Mouse (Mus musculus): Measurements from ENCODE around the gene Thra. TPM values are rescaled to one million over a fixed set of nuclear protein-coding genes. Genes with fewer than 3 reads are reported as not detected.

Thra gene
- polyA plus RNA-seq, 1 experiment from 2014 or later, result 175 TPM

DNA sequence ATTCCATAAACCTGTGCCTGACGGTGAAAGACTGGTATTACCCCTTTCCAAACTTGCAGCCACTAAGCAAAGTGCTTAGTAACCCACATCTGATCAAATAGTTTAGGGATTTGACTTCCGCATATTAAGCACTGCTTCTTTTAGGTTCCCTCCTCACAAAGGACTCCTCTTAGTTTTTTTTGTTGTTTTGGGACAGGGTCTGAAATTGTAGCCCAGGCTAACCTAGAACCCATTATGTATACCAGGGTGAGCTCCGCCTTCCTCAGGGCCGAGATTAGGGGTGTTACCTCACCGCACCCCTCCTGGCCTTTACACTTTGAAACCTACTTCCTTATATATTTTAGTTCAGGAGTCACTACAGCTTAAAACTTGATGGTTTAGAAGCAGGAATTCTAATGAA, 49.4 kb downstream of the Thra start:
- H3K4me3 ChIP-seq (replicated peaks; ENCODE audit: low read depth, low read length), result peak overlapping the region; percentile 36; the same call in 1 of the 2 replicates
- DNase-seq (no peak), ATAC-seq (ENCODE audit: low FRiP score, low TSS enrichment) (no peak)
- no peaks in the 10 kb centered on the region for H3K9me3 ChIP-seq (ENCODE audit: control insufficient read depth, low read length)
- 34% methylated on average over 5 of the region's 5 CpGs for WGBS
- no peak overlapping the region for H3K27ac ChIP-seq (replicated peaks; ENCODE audit: low read depth, low read length)
- H3K4me1 ChIP-seq (ENCODE audit: control insufficient read depth, insufficient read depth, low read length), result peaks cover 35% of the 10 kb centered on the region
- no peaks in the 10 kb centered on the region for H3K36me3 ChIP-seq (ENCODE audit: control insufficient read depth, insufficient read depth, low read length)
- H3K4me2 ChIP-seq (ENCODE audit: low read length), result peak overlapping the region; percentile 83
- H3K27me3 ChIP-seq (ENCODE audit: control insufficient read depth, insufficient read depth, low read length), result no peaks in the 10 kb centered on the region
- peak overlapping the region; percentile 48; the same call in 1 of the 2 replicates for H3K9ac ChIP-seq (replicated peaks; ENCODE audit: low read length)

DNA sequence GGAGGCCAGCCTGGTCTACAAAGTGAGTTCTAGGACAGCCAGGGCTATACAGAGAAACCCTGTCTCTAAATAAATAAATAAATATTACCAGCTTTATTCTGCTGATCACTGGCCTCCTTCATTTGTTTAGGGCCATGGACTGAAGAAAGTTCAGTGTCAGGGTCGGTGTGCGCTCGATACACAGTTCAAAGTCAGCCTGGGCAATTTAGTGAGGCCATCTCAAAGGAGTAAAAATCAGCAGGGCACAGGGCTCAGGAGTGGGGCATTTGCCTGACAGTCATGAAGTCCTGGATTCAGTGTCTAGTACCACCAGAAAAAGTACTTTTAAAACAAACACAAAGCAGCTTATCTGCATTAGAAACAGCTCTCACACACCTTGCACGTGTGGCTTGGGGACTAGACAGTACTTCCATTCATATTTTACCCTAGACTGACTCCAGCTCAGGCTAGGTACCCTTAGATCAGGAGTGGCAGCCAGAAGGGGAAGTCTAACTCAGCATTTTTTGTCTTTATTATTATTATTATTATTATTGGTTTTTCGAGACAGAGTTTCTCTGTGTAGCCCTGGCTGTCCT, 50.3 kb downstream of the Thra start:
- H3K27ac ChIP-seq (replicated peaks; ENCODE audit: low read depth, low read length), result no peak overlapping the region

DNA sequence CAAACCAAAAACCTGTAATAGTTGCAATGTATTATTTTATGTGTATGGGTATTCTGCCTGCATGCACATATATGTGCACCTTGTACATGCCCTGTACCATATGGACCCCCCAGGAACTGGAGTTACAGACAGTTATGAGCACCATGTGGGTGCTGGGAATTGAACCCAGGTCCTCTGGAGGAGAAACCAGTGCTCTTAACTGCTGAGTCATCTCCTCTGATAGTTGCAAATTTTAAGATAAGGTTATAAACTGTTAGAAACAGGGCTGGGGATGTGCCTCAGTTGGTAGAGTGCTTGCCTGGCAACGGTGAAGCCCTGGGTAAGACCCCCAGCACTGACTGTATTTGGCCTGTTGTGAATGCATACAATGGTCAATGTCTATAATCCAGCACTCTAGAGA, 51.0 kb downstream of the Thra start:
- ATAC-seq (ENCODE audit: low FRiP score, low TSS enrichment) (no peak), DNase-seq (no peak)
- Histone ChIP-seq H3K9me3 (ENCODE audit: control insufficient read depth, low read length) (no peaks in the 10 kb centered on the region), H3K4me3 (replicated peaks; ENCODE audit: low read depth, low read length) (no peak overlapping the region), H3K27me3 (ENCODE audit: control insufficient read depth, insufficient read depth, low read length) (no peaks in the 10 kb centered on the region), H3K4me1 (ENCODE audit: control insufficient read depth, insufficient read depth, low read length) (peaks cover 24% of the 10 kb centered on the region), H3K4me2 (ENCODE audit: low read length) (no peak overlapping the region), H3K9ac (replicated peaks; ENCODE audit: low read length) (no peak overlapping the region), H3K27ac (replicated peaks; ENCODE audit: low read depth, low read length) (no peak overlapping the region), H3K36me3 (ENCODE audit: control insufficient read depth, insufficient read depth, low read length) (no peaks in the 10 kb centered on the region)
- WGBS, result 72% methylated on average over 1 of the region's 1 CpGs

More for the DNA sequence above, 50.3 kb downstream of the Thra start:
- DNase-seq (no peak), ATAC-seq (ENCODE audit: low FRiP score, low TSS enrichment) (no peak)
- peaks cover 31% of the 10 kb centered on the region for H3K4me1 ChIP-seq (ENCODE audit: control insufficient read depth, insufficient read depth, low read length)
- H3K4me3 ChIP-seq (replicated peaks; ENCODE audit: low read depth, low read length), result no peak overlapping the region
- H3K4me2 ChIP-seq (ENCODE audit: low read length), result no peak overlapping the region
- no peak overlapping the region for H3K9ac ChIP-seq (replicated peaks; ENCODE audit: low read length)
- H3K27me3 ChIP-seq (ENCODE audit: control insufficient read depth, insufficient read depth, low read length), result no peaks in the 10 kb centered on the region
- WGBS, result 86% methylated on average over 5 of the region's 5 CpGs
- no peaks in the 10 kb centered on the region for H3K36me3 ChIP-seq (ENCODE audit: control insufficient read depth, insufficient read depth, low read length)
- no peaks in the 10 kb centered on the region for H3K9me3 ChIP-seq (ENCODE audit: control insufficient read depth, low read length)

- Histone ChIP-seq H3K4me3 (replicated peaks; ENCODE audit: low read depth, low read length) (no peak overlapping the region), H3K36me3 (ENCODE audit: control insufficient read depth, insufficient read depth, low read length) (no peaks in the 10 kb centered on the region), H3K4me1 (ENCODE audit: control insufficient read depth, insufficient read depth, low read length) (peaks cover 17% of the 10 kb centered on the region), H3K4me2 (ENCODE audit: low read length) (no peak overlapping the region), H3K9ac (replicated peaks; ENCODE audit: low read length) (no peak overlapping the region; the same call in 1 of the 2 replicates), H3K27me3 (ENCODE audit: control insufficient read depth, insufficient read depth, low read length) (no peaks in the 10 kb centered on the region), H3K27ac (replicated peaks; ENCODE audit: low read depth, low read length) (no peak overlapping the region), H3K9me3 (ENCODE audit: control insufficient read depth, low read length) (no peaks in the 10 kb centered on the region)
- 6% methylated on average over 4 of the region's 4 CpGs for WGBS
- ATAC-seq (ENCODE audit: low FRiP score, low TSS enrichment) (no peak), DNase-seq (no peak)
These were observed 51.6 kb downstream of the Thra start for GRCm38 (mm10) chr11:98792081-98792480.

GRCm38 (mm10) chr11:98794469-98795014, 54.1 kb downstream of the Thra start:
- Histone ChIP-seq H3K4me2 (ENCODE audit: low read length) (peak overlapping the region; percentile 95), H3K27me3 (ENCODE audit: control insufficient read depth, insufficient read depth, low read length) (no peaks in the 10 kb centered on the region), H3K4me1 (ENCODE audit: control insufficient read depth, insufficient read depth, low read length) (peaks cover 30% of the 10 kb centered on the region), H3K4me3 (replicated peaks; ENCODE audit: low read depth, low read length) (peak overlapping the region; percentile 100), H3K9ac (replicated peaks; ENCODE audit: low read length) (peak overlapping the region; percentile 99), H3K27ac (replicated peaks; ENCODE audit: low read depth, low read length) (peak overlapping the region; percentile 98), H3K36me3 (ENCODE audit: control insufficient read depth, insufficient read depth, low read length) (peaks cover 11% of the 10 kb centered on the region), H3K9me3 (ENCODE audit: control insufficient read depth, low read length) (no peaks in the 10 kb centered on the region)
- under 1% methylated on average over 30 of the region's 30 CpGs for WGBS
- peak; percentile 78 for DNase-seq
- peak; percentile 62 for ATAC-seq (ENCODE audit: low FRiP score, low TSS enrichment)

DNA sequence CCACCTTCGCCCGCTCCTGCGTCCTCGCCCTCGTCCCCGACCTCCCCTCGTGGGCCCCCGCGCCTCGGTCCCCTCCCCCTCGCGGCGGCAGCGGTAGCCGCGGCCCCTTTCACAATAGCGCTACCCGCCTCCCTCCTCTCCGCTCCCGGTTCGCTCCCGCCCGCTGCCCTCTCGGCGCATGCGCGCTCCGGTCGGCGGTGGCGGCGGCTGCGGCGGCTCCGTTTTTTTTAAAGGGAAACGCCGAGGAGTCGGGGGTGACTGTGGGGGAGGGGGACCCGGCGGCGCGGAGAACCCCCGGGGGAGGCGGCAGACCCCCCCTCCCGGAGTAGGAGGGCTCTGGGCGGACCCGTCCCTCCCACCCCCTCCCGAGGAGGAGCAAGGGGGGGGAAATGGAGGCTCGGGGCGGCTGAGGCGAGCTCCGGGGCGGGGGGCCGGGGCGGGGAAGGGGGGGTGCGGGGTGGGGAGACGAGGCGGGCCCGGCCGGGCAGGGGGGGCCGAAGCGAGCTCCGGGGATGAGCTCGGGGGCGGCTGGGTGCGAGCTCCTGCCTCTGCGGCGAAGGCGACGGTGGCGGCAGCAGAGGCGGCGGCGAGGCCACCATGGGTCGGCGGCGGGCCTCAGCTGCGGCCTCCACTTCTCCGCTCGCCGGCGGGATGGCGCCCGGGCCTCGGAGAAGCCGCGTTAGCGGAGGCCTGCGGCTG, 54.7 kb downstream of the Thra start, which contains the start of gene Msl1:
Msl1 (plus strand) TSS at position 502 of the 699 bp plus-strand sequence.
- H3K4me3 ChIP-seq (replicated peaks; ENCODE audit: low read depth, low read length), result peak within 1 kb of the TSS; percentile 100
- H3K9me3 ChIP-seq (ENCODE audit: control insufficient read depth, low read length), result no peaks in the 10 kb centered on the region
- peak; percentile 94 for DNase-seq
- peak within 1 kb of the TSS; percentile 98 for H3K27ac ChIP-seq (replicated peaks; ENCODE audit: low read depth, low read length)
- peak; percentile 79 for ATAC-seq (ENCODE audit: low FRiP score, low TSS enrichment)
- no peaks in the 10 kb centered on the region for H3K27me3 ChIP-seq (ENCODE audit: control insufficient read depth, insufficient read depth, low read length)
- peaks cover 18% of the 10 kb centered on the region for H3K36me3 ChIP-seq (ENCODE audit: control insufficient read depth, insufficient read depth, low read length)
- H3K9ac ChIP-seq (replicated peaks; ENCODE audit: low read length), result peak within 1 kb of the TSS; percentile 99
- whole genome bisulfite sequencing, result under 1% methylated on average over 62 of the region's 89 CpGs
- H3K4me2 ChIP-seq (ENCODE audit: low read length), result peak within 1 kb of the TSS; percentile 95
- H3K4me1 ChIP-seq (ENCODE audit: control insufficient read depth, insufficient read depth, low read length), result peaks cover 27% of the 10 kb centered on the region

GRCm38 (mm10) chr11:98795714-98796514, 55.5 kb downstream of the Thra start:
- H3K4me2 ChIP-seq (ENCODE audit: low read length), result peak overlapping the region; percentile 95
- H3K9me3 ChIP-seq (ENCODE audit: control insufficient read depth, low read length), result no peaks in the 10 kb centered on the region
- peak overlapping the region; percentile 100 for H3K4me3 ChIP-seq (replicated peaks; ENCODE audit: low read depth, low read length)
- peak overlapping the region; percentile 99 for H3K9ac ChIP-seq (replicated peaks; ENCODE audit: low read length)
- ATAC-seq (ENCODE audit: low FRiP score, low TSS enrichment) (peak; percentile 56), DNase-seq (no peak)
- WGBS, result under 1% methylated on average over 71 of the region's 74 CpGs
- peak overlapping the region; percentile 98 for H3K27ac ChIP-seq (replicated peaks; ENCODE audit: low read depth, low read length)
- no peaks in the 10 kb centered on the region for H3K27me3 ChIP-seq (ENCODE audit: control insufficient read depth, insufficient read depth, low read length)
- H3K4me1 ChIP-seq (ENCODE audit: control insufficient read depth, insufficient read depth, low read length), result peaks cover 27% of the 10 kb centered on the region
- H3K36me3 ChIP-seq (ENCODE audit: control insufficient read depth, insufficient read depth, low read length), result peaks cover 25% of the 10 kb centered on the region

DNA sequence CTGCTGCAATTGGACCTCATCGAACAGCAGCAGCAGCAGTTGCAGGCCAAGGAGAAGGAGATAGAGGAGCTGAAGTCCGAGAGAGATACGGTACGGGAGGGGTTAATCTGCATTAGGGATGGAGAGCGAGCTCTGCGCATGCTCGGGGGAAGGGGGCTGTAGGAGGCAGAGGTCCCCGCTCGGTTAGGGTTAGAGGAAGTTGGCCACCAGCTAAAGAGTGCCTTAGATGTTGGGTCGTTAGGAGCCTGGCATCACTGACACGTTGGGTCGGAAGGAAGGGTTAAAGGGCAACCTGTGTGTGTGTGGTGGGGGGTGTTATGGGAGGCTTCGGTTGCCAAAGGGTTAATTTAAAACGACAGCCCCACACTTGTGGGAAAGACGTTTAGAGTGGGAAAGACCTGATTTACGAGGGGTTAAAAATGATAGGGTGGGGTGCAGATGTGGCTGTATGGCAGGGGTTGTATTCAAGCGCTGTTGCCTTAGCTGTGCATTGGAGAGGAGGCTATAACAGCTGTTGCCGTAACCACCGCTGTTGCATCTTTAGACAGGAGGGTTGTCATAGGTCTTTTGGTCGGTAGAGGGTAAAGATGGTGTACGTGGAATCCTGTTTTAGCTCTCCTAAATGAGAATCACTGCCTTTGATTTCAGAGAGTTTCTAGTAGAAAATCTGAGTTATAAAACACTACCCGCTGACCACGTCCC, 56.2 kb downstream of the Thra start:
- Histone ChIP-seq H3K36me3 (ENCODE audit: control insufficient read depth, insufficient read depth, low read length) (peaks cover 33% of the 10 kb centered on the region), H3K4me1 (ENCODE audit: control insufficient read depth, insufficient read depth, low read length) (peaks cover 27% of the 10 kb centered on the region), H3K4me3 (replicated peaks; ENCODE audit: low read depth, low read length) (peak overlapping the region; percentile 100), H3K4me2 (ENCODE audit: low read length) (peak overlapping the region; percentile 95), H3K9ac (replicated peaks; ENCODE audit: low read length) (peak overlapping the region; percentile 99), H3K9me3 (ENCODE audit: control insufficient read depth, low read length) (no peaks in the 10 kb centered on the region), H3K27ac (replicated peaks; ENCODE audit: low read depth, low read length) (peak overlapping the region; percentile 98), H3K27me3 (ENCODE audit: control insufficient read depth, insufficient read depth, low read length) (no peaks in the 10 kb centered on the region)
- DNase-seq, result peak; percentile 93
- WGBS, result 4% methylated on average over 23 of the region's 23 CpGs
- peak; percentile 55; the same call in 1 of the 2 replicates for ATAC-seq (ENCODE audit: low FRiP score, low TSS enrichment)
